8 mouse cellular contexts compared by ENCODE assay signal in genomic region chr11:94486001-94486400, GRCm38 (mm10). TPM values are rescaled to one million over a fixed set of nuclear protein-coding genes. Genes with fewer than 3 reads are reported as not detected.
DNase-seq lines count a peak whose midpoint lies in the region; ATAC-seq and TF ChIP-seq lines count a peak whose summit lies in the region.

TSS of gene Spata20 (minus strand) at chr11:94486179.

- no peaks in the 10 kb centered on the region; the same call in 1 of the 2 replicates for H3K4me1 ChIP-seq in G1E (ENCODE audit: insufficient read depth, low read depth, low read length)
- peaks cover 23% of the 10 kb centered on the region for H3K4me1 ChIP-seq in cerebellum, adult 2 months (ENCODE audit: control insufficient read depth, insufficient read depth, low read length)
- H3K4me1 ChIP-seq in lung, embryonic 15.5 days: peaks cover 9% of the 10 kb centered on the region

- no peaks in the 10 kb centered on the region for H3K36me3 ChIP-seq in G1E (replicated peaks)
- no peaks in the 10 kb centered on the region for H3K36me3 ChIP-seq in lung, embryonic 15.5 days

- H3K4me3 ChIP-seq in G1E (ENCODE audit: low read depth, low read length): no peak within 1 kb of the TSS
- peak within 1 kb of the TSS; percentile 38 for H3K4me3 ChIP-seq in cerebellum, adult 2 months (replicated peaks; ENCODE audit: insufficient read depth, low read depth, low read length)
- no peak within 1 kb of the TSS for H3K4me3 ChIP-seq in lung, embryonic 15.5 days

- 4% methylated on average over 24 of the region's 24 CpGs for WGBS in cerebellum, adult 2 months
- 2% methylated on average over 24 of the region's 24 CpGs for WGBS in lung, embryonic 15.5 days

- H3K9ac ChIP-seq in lung, embryonic 15.5 days: no peak within 1 kb of the TSS

- no peak for TF ChIP-seq POLR2A in cerebellum, adult 2 months (IDR thresholded peaks at IDR 0.05; ENCODE audit: borderline replicate concordance, insufficient read depth, low read length)

- DNase-seq in G1E (ENCODE audit: low spot score): no peak
- DNase-seq in cerebellum, adult 2 months: peak; percentile 85 to 94
- peak; percentile 87 for DNase-seq in layer of hippocampus, adult 9-10 months (ENCODE audit: low spot score)
- peak; percentile 84 for DNase-seq in ovary, postnatal 36 days (ENCODE audit: low spot score)
- peak; percentile 75 for DNase-seq in thymus, postnatal 25 days

- peak; percentile 55 for TF ChIP-seq CTCF in G1E (IDR thresholded peaks at IDR 0.05; ENCODE audit: low read depth, low read length)
- peak; percentile 95 for TF ChIP-seq CTCF in cerebellum, adult 2 months (IDR thresholded peaks at IDR 0.05; ENCODE audit: borderline replicate concordance, insufficient read depth, low read depth, low read length)

- no peaks in the 10 kb centered on the region for H3K9me3 ChIP-seq in G1E (replicated peaks)
- H3K9me3 ChIP-seq in lung, embryonic 15.5 days: no peaks in the 10 kb centered on the region

- peak within 1 kb of the TSS; percentile 44 for H3K4me2 ChIP-seq in lung, embryonic 15.5 days

- ATAC-seq in G1E (ENCODE audit: extremely low read depth, insufficient number of reproducible peaks, low FRiP score, poor library complexity, severe bottlenecking): no peak
- peak; percentile 75 for ATAC-seq in frontal cortex, adult (ENCODE audit: low TSS enrichment)
- ATAC-seq in hematopoietic stem cell, adult 5-6 weeks (replicated peaks in 1 of 2; ENCODE audit: insufficient read depth in 1 of 2, low FRiP score in 2 of 2, low TSS enrichment in 1 of 2, low read depth in 1 of 2, poor library complexity in 2 of 2, severe bottlenecking in 2 of 2): peak; percentile 70 to 80
- peak; percentile 66; the same call in 1 of the 2 replicates for ATAC-seq in lung, embryonic 15.5 days (ENCODE audit: borderline replicate concordance, extremely low read depth, low FRiP score, low TSS enrichment)

- no peak within 1 kb of the TSS for H3K27ac ChIP-seq in cerebellum, adult 2 months (ENCODE audit: insufficient read depth, low read length)
- H3K27ac ChIP-seq in lung, embryonic 15.5 days: no peak within 1 kb of the TSS

- H3K27me3 ChIP-seq in G1E (ENCODE audit: insufficient read depth, low read length): peaks cover 22% of the 10 kb centered on the region
- no peaks in the 10 kb centered on the region for H3K27me3 ChIP-seq in cerebellum, adult 2 months (ENCODE audit: control insufficient read depth, insufficient read depth, low read length)
- peaks cover 11% of the 10 kb centered on the region for H3K27me3 ChIP-seq in lung, embryonic 15.5 days

RNA-seq across cellular contexts. Expression of gene Spata20, which starts in this region (rescaled TPM):
- total RNA-seq in G1E (2014; fragmentation: Nextera tagmentation): not detected in 2 replicates
- total RNA-seq in G1E (2017): not detected in 2 replicates
- polyA plus RNA-seq in G1E (2012): not detected in 2 replicates
- polyA plus RNA-seq in cerebellum, adult 2 months (2012; rRNA removed): 1.5 and 1.9 TPM in 2 replicates
- not detected in 2 replicates for total RNA-seq in hematopoietic stem cell, adult 5-6 weeks (2017)
- polyA plus RNA-seq in lung, embryonic 15.5 days (2015; fragmentation: Nextera tagmentation; extraction: Ambion mirVana): 0.06 and 0.31 TPM in 2 replicates

Comparison
In these comparisons a context has a peak if more than half of its experiments do, and no peak if none do; other contexts are left out.
1. Peak in ATAC-seq in hematopoietic stem cell, adult 5-6 weeks; RNA of the gene not detected or under 1 TPM.
2. Peak in ATAC-seq and H3K4me2 ChIP-seq in lung, embryonic 15.5 days; RNA of the gene not detected or under 1 TPM.